ENCODE assay signal across 9 mouse cellular contexts in genomic region chr2:26907109-26907508, GRCm38 (mm10). TPM values are rescaled to one million over a fixed set of nuclear protein-coding genes. Genes with fewer than 3 reads are reported as not detected.
DNase-seq lines count a peak whose midpoint lies in the region; ATAC-seq and TF ChIP-seq lines count a peak whose summit lies in the region.
"Had no signal": no experiment of that assay in that cellular context is flagged by ENCODE, and none has a peak within 500 bp of the region (broad histone marks: within the 10 kb centered on the region; RNA-seq: fewer than 3 reads in every experiment).

No protein-coding gene starts in this region.

- no peaks in the 10 kb centered on the region for H3K9me3 ChIP-seq in intestine, postnatal 0 days (ENCODE audit: control insufficient read depth)
- no peaks in the 10 kb centered on the region for H3K9me3 ChIP-seq in intestine, embryonic 16.5 days (ENCODE audit: control insufficient read depth, low read length)
- H3K9me3 ChIP-seq: midbrain, embryonic 12.5 days had no signal

- DNase-seq in CD4-positive helper T cell, adult 2 months (ENCODE audit: low read depth, low spot score): peak; percentile 55
- peak; percentile 48 for DNase-seq in MN1 (ENCODE audit: low spot score)
- DNase-seq in kidney, postnatal 14 days: peak; percentile 64
- peak; percentile 64 for DNase-seq in retina, postnatal 1 day

- no peak overlapping the region for H3K9ac ChIP-seq in intestine, postnatal 0 days (ENCODE audit: low read depth, low read length)
- no peak overlapping the region for H3K9ac ChIP-seq in intestine, embryonic 16.5 days (ENCODE audit: low read depth, low read length)

- ATAC-seq in intestine, postnatal 0 days: no peak
- ATAC-seq in intestine, embryonic 16.5 days: no peak
- no peak for ATAC-seq in monocyte, adult 5-6 weeks (replicated peaks; ENCODE audit: insufficient number of reproducible peaks, low FRiP score, low TSS enrichment, poor library complexity, severe bottlenecking)

- peaks cover 7% of the 10 kb centered on the region for H3K4me1 ChIP-seq in intestine, postnatal 0 days (replicated peaks; ENCODE audit: control insufficient read depth, insufficient read depth, low read length)
- peaks cover 22% of the 10 kb centered on the region for H3K4me1 ChIP-seq in intestine, embryonic 16.5 days (ENCODE audit: control insufficient read depth, insufficient read depth, low read length)

- H3K27ac ChIP-seq in intestine, postnatal 0 days (ENCODE audit: low read depth, low read length): no peak overlapping the region
- no peak overlapping the region for H3K27ac ChIP-seq in intestine, embryonic 16.5 days (ENCODE audit: low read length)
- H3K27ac ChIP-seq: midbrain, embryonic 12.5 days had no signal

- H3K36me3 ChIP-seq in intestine, postnatal 0 days (ENCODE audit: control insufficient read depth, insufficient read depth): peaks cover 15% of the 10 kb centered on the region; the same call in 1 of the 2 replicates
- peaks cover 19% of the 10 kb centered on the region for H3K36me3 ChIP-seq in intestine, embryonic 16.5 days (ENCODE audit: control insufficient read depth, insufficient read depth, low read length)

- WGBS in intestine, postnatal 0 days: 34% methylated on average over 4 of the region's 4 CpGs
- 52% methylated on average over 4 of the region's 4 CpGs for WGBS in intestine, embryonic 16.5 days

- no peaks in the 10 kb centered on the region for H3K27me3 ChIP-seq in intestine, postnatal 0 days (replicated peaks; ENCODE audit: control insufficient read depth, insufficient read depth, low read length)
- no peaks in the 10 kb centered on the region for H3K27me3 ChIP-seq in intestine, embryonic 16.5 days (replicated peaks; ENCODE audit: control insufficient read depth, insufficient read depth, low read length)
- H3K27me3 ChIP-seq: midbrain, embryonic 12.5 days had no signal

- no peak overlapping the region for H3K4me3 ChIP-seq in intestine, postnatal 0 days (ENCODE audit: low read depth, low read length)
- H3K4me3 ChIP-seq in intestine, embryonic 16.5 days (ENCODE audit: low read length): no peak overlapping the region
- H3K4me3 ChIP-seq: erythroblast, embryonic 14.5 days; midbrain, embryonic 12.5 days had no signal

- TF ChIP-seq CTCF in intestine, postnatal 0 days (IDR thresholded peaks at IDR 0.05; ENCODE audit: low read depth): peak; percentile 89

- no peak overlapping the region for H3K4me2 ChIP-seq in intestine, postnatal 0 days (replicated peaks; ENCODE audit: low read depth)
- no peak overlapping the region for H3K4me2 ChIP-seq in intestine, embryonic 16.5 days (ENCODE audit: low read depth, low read length)
- H3K4me2 ChIP-seq: midbrain, embryonic 12.5 days had no signal

RNA-seq across cellular contexts. Expression of gene Med22, which starts 3.4 kb away (rescaled TPM):
- polyA plus RNA-seq in intestine, postnatal 0 days (2015; fragmentation: Nextera tagmentation; extraction: Ambion mirVana): 19.8 and 20.2 TPM in 2 replicates
- 36.1 and 39.4 TPM in 2 replicates for polyA plus RNA-seq in intestine, embryonic 16.5 days (2015; fragmentation: Nextera tagmentation; extraction: Ambion mirVana)
- 9.1 to 14.0 TPM (median 13.6 TPM) in 3 replicates for total RNA-seq in monocyte, adult 5-6 weeks (2017)

RNA-seq across cellular contexts. Expression of gene Rpl7a, which starts 3.5 kb away (rescaled TPM):
- polyA plus RNA-seq in intestine, postnatal 0 days (2015; fragmentation: Nextera tagmentation; extraction: Ambion mirVana): 407 and 410 TPM in 2 replicates
- 575 and 620 TPM in 2 replicates for polyA plus RNA-seq in intestine, embryonic 16.5 days (2015; fragmentation: Nextera tagmentation; extraction: Ambion mirVana)
- total RNA-seq in monocyte, adult 5-6 weeks (2017): 929 to 1,174 TPM (median 1,019 TPM) in 3 replicates

RNA-seq across cellular contexts. Expression of gene Surf6, which starts 4.4 kb away (rescaled TPM):
- polyA plus RNA-seq in intestine, postnatal 0 days (2015; fragmentation: Nextera tagmentation; extraction: Ambion mirVana): 11.7 and 12.8 TPM in 2 replicates
- polyA plus RNA-seq in intestine, embryonic 16.5 days (2015; fragmentation: Nextera tagmentation; extraction: Ambion mirVana): 21.0 and 23.3 TPM in 2 replicates
- total RNA-seq in monocyte, adult 5-6 weeks (2017): 40.7 to 45.0 TPM (median 41.6 TPM) in 3 replicates

RNA-seq across cellular contexts. Expression of gene Surf2, which starts 9.1 kb away (rescaled TPM):
- polyA plus RNA-seq in intestine, postnatal 0 days (2015; fragmentation: Nextera tagmentation; extraction: Ambion mirVana): 33.2 and 33.5 TPM in 2 replicates
- polyA plus RNA-seq in intestine, embryonic 16.5 days (2015; fragmentation: Nextera tagmentation; extraction: Ambion mirVana): 41.9 and 45.9 TPM in 2 replicates
- 42.5 to 69.7 TPM (median 48.7 TPM) in 3 replicates for total RNA-seq in monocyte, adult 5-6 weeks (2017)

RNA-seq across cellular contexts. Expression of gene Surf1, which starts 9.2 kb away (rescaled TPM):
- polyA plus RNA-seq in intestine, postnatal 0 days (2015; fragmentation: Nextera tagmentation; extraction: Ambion mirVana): 59.8 and 65.3 TPM in 2 replicates
- 76.1 and 83.5 TPM in 2 replicates for polyA plus RNA-seq in intestine, embryonic 16.5 days (2015; fragmentation: Nextera tagmentation; extraction: Ambion mirVana)
- 60.1 to 86.2 TPM (median 60.4 TPM) in 3 replicates for total RNA-seq in monocyte, adult 5-6 weeks (2017)
